ENCODE assay signal across 12 mouse cellular contexts in genomic region chr17:34947606-34948005, GRCm38 (mm10). TPM values are rescaled to one million over a fixed set of nuclear protein-coding genes. Genes with fewer than 3 reads are reported as not detected.
DNase-seq lines count a peak whose midpoint lies in the region; ATAC-seq and TF ChIP-seq lines count a peak whose summit lies in the region.
"Had no signal": no experiment of that assay in that cellular context is flagged by ENCODE, and none has a peak within 500 bp of the region (broad histone marks: within the 10 kb centered on the region; RNA-seq: fewer than 3 reads in every experiment).

No protein-coding gene starts in this region.

- DNase-seq in adrenal gland, adult 2 months: peak; percentile 27
- no peak for DNase-seq in adrenal gland, postnatal 4 days (ENCODE audit: low spot score in 2 of 2)
- peak; percentile 53 for DNase-seq in liver, adult 2 months (ENCODE audit: extremely low read depth, low read depth, low spot score)
- no peak for DNase-seq in liver, embryonic 11.5 days (ENCODE audit: low spot score)
- peak; percentile 71 for DNase-seq in embryo, embryonic 10.5 days (ENCODE audit: low spot score)
- no peak for DNase-seq in layer of hippocampus, postnatal 25 days (ENCODE audit: extremely low spot score in 1 of 2, low spot score in 1 of 2)
- DNase-seq in heart, postnatal 36 days: no peak

- H3K9ac ChIP-seq in liver, adult 2 months (ENCODE audit: low read depth, low read length): no peak overlapping the region
- no peak overlapping the region for H3K9ac ChIP-seq in liver, embryonic 11.5 days (ENCODE audit: low read depth, low read length)
- H3K9ac ChIP-seq: hindbrain, embryonic 15.5 days had no signal

- H3K36me3 ChIP-seq in liver, adult 2 months (ENCODE audit: control insufficient read depth, insufficient read depth, low read length): peaks cover 7% of the 10 kb centered on the region; the same call in 1 of the 2 replicates
- peaks cover 20% of the 10 kb centered on the region for H3K36me3 ChIP-seq in liver, embryonic 11.5 days (ENCODE audit: control insufficient read depth, insufficient read depth, low read length)

- no peaks in the 10 kb centered on the region for H3K27me3 ChIP-seq in liver, adult 2 months (ENCODE audit: control insufficient read depth, insufficient read depth, low read length)
- H3K27me3 ChIP-seq in liver, embryonic 11.5 days (replicated peaks; ENCODE audit: control insufficient read depth, insufficient read depth, low read length): no peaks in the 10 kb centered on the region
- H3K27me3 ChIP-seq: hindbrain, embryonic 15.5 days had no signal

- H3K79me2 ChIP-seq in liver, adult 2 months (ENCODE audit: control insufficient read depth, insufficient read depth, low read length): peaks cover 5% of the 10 kb centered on the region; the same call in 1 of the 2 replicates

- WGBS in liver, adult 2 months: 21% methylated on average over 8 of the region's 8 CpGs
- 33% methylated on average over 8 of the region's 8 CpGs for WGBS in liver, embryonic 11.5 days

- peak; percentile 58; the same call in 1 of the 2 replicates for TF ChIP-seq CTCF in liver, adult 2 months (IDR thresholded peaks at IDR 0.05; ENCODE audit: low read depth, low read length)

- peaks cover 9% of the 10 kb centered on the region for H3K4me1 ChIP-seq in liver, adult 2 months (ENCODE audit: control insufficient read depth, insufficient read depth, low read length)
- peaks cover 6% of the 10 kb centered on the region; the same call in 1 of the 2 replicates for H3K4me1 ChIP-seq in liver, embryonic 11.5 days (replicated peaks; ENCODE audit: control insufficient read depth, insufficient read depth, low read length)

- H3K9me3 ChIP-seq in liver, embryonic 11.5 days (ENCODE audit: control insufficient read depth, low read length): no peaks in the 10 kb centered on the region
- H3K9me3 ChIP-seq: hindbrain, embryonic 15.5 days had no signal

- H3K4me2 ChIP-seq in liver, embryonic 11.5 days: no peak overlapping the region
- H3K4me2 ChIP-seq: hindbrain, embryonic 15.5 days had no signal

- no peak for ATAC-seq in liver, embryonic 11.5 days (replicated peaks; ENCODE audit: low FRiP score)
- peak; percentile 10; the same call in 1 of the 2 replicates for ATAC-seq in megakaryocyte progenitor cell, adult 5-6 weeks (replicated peaks; ENCODE audit: poor library complexity)

- no peak for TF ChIP-seq POLR2A in liver, adult 2 months (IDR thresholded peaks at IDR 0.05; ENCODE audit: extremely low read depth, insufficient read depth, low read length)

- no peak overlapping the region for H3K27ac ChIP-seq in liver, adult 2 months (replicated peaks; ENCODE audit: insufficient read depth, low read depth, low read length)
- no peak overlapping the region for H3K27ac ChIP-seq in liver, embryonic 11.5 days (ENCODE audit: low read depth, low read length)
- H3K27ac ChIP-seq: hindbrain, embryonic 15.5 days; macrophage had no signal

- intact Hi-C loops in heart, postnatal 36 days (cut with DNase I): loop anchor here (2.0 kb wide), 2 partner anchors 17 to 93 kb away; partner anchors contain the start of gene Neu1

- H3K4me3 ChIP-seq in liver, adult 2 months (ENCODE audit: insufficient read depth, low read depth, low read length): no peak overlapping the region
- no peak overlapping the region for H3K4me3 ChIP-seq in liver, embryonic 11.5 days (ENCODE audit: low read depth, low read length)
- H3K4me3 ChIP-seq: hindbrain, embryonic 15.5 days had no signal

RNA-seq across cellular contexts. Expression of gene Hspa1b, which starts 11.4 kb away (rescaled TPM):
- 100 to 1,000 TPM in 1 of 2 experiments, 10 to 100 TPM in 1; 36.3 to 634 TPM for total RNA-seq in adrenal gland, adult 2 months (2021)
- 48.4 and 85.4 TPM in 2 replicates for polyA plus RNA-seq in adrenal gland, adult 2 months (2012; rRNA removed)
- 10 to 100 TPM; 26.9 to 33.2 TPM for total RNA-seq in adrenal gland, postnatal 4 days (2021)
- total RNA-seq in liver, adult 2 months (2014; rRNA removed): 3.6 and 10.1 TPM in 2 replicates
- polyA plus RNA-seq in liver, adult 2 months (2012; rRNA removed): 10.0 and 11.2 TPM in 2 replicates
- 0.14 and 0.41 TPM in 2 replicates for polyA plus RNA-seq in liver, embryonic 11.5 days (2014; fragmentation: Nextera tagmentation; extraction: Ambion mirVana)
- 19.3 and 27.4 TPM in 2 replicates for total RNA-seq in megakaryocyte progenitor cell, adult 5-6 weeks (2015)
- total RNA-seq in megakaryocyte progenitor cell, adult 5-6 weeks (2017): 22.7 and 24.4 TPM in 2 replicates
- 10 to 100 TPM; 17.0 to 23.5 TPM for total RNA-seq in layer of hippocampus, postnatal 25 days (2021)
- total RNA-seq in heart, postnatal 36 days (2021): 1 to 10 TPM; 2.8 to 4.5 TPM

RNA-seq across cellular contexts. Expression of gene Neu1, which starts 16.6 kb away (rescaled TPM):
- 10 to 100 TPM; 24.0 to 25.3 TPM for total RNA-seq in adrenal gland, adult 2 months (2021)
- polyA plus RNA-seq in adrenal gland, adult 2 months (2012; rRNA removed): 47.2 and 52.8 TPM in 2 replicates
- total RNA-seq in adrenal gland, postnatal 4 days (2021): 10 to 100 TPM; 22.0 to 25.2 TPM
- 27.6 and 36.8 TPM in 2 replicates for total RNA-seq in liver, adult 2 months (2014; rRNA removed)
- polyA plus RNA-seq in liver, adult 2 months (2012; rRNA removed): 52.5 and 62.5 TPM in 2 replicates
- 24.4 and 26.4 TPM in 2 replicates for polyA plus RNA-seq in liver, embryonic 11.5 days (2014; fragmentation: Nextera tagmentation; extraction: Ambion mirVana)
- 21.6 and 24.5 TPM in 2 replicates for total RNA-seq in megakaryocyte progenitor cell, adult 5-6 weeks (2015)
- total RNA-seq in megakaryocyte progenitor cell, adult 5-6 weeks (2017): 28.4 and 29.8 TPM in 2 replicates
- total RNA-seq in layer of hippocampus, postnatal 25 days (2021): 10 to 100 TPM; 37.2 to 37.4 TPM
- total RNA-seq in heart, postnatal 36 days (2021): 10 to 100 TPM; 13.2 to 16.5 TPM

RNA-seq across cellular contexts. Expression of gene Gm20481, which starts 22.1 kb away (rescaled TPM):
- total RNA-seq in adrenal gland, adult 2 months (2021): under 1 TPM in 1 of 2 experiments, not detected in 1; 0.58 TPM
- 1.1 and 1.2 TPM in 2 replicates for polyA plus RNA-seq in adrenal gland, adult 2 months (2012; rRNA removed)
- total RNA-seq in adrenal gland, postnatal 4 days (2021): not detected
- total RNA-seq in liver, adult 2 months (2014; rRNA removed): not detected in 2 replicates
- polyA plus RNA-seq in liver, adult 2 months (2012; rRNA removed): not detected in 2 replicates
- polyA plus RNA-seq in liver, embryonic 11.5 days (2014; fragmentation: Nextera tagmentation; extraction: Ambion mirVana): not detected in 2 replicates
- total RNA-seq in megakaryocyte progenitor cell, adult 5-6 weeks (2015): not detected in 2 replicates
- total RNA-seq in megakaryocyte progenitor cell, adult 5-6 weeks (2017): not detected in 2 replicates
- not detected for total RNA-seq in layer of hippocampus, postnatal 25 days (2021)
- not detected for total RNA-seq in heart, postnatal 36 days (2021)
- polyA plus RNA-seq: embryonic facial prominence, embryonic 14.5 days; hindbrain, embryonic 15.5 days; macrophage; stomach, embryonic 14.5 days had no signal

RNA-seq across cellular contexts. Expression of gene Hspa1a, which starts 24.4 kb away (rescaled TPM):
- 100 to 1,000 TPM in 1 of 2 experiments, 10 to 100 TPM in 1; 16.3 to 253 TPM for total RNA-seq in adrenal gland, adult 2 months (2021)
- 37.1 and 55.2 TPM in 2 replicates for polyA plus RNA-seq in adrenal gland, adult 2 months (2012; rRNA removed)
- total RNA-seq in adrenal gland, postnatal 4 days (2021): 10 to 100 TPM; 12.6 to 14.5 TPM
- total RNA-seq in liver, adult 2 months (2014; rRNA removed): 0.18 and 0.60 TPM in 2 replicates
- 0.45 TPM in 2 replicates for polyA plus RNA-seq in liver, adult 2 months (2012; rRNA removed)
- polyA plus RNA-seq in liver, embryonic 11.5 days (2014; fragmentation: Nextera tagmentation; extraction: Ambion mirVana): 4.7 and 5.7 TPM in 2 replicates
- total RNA-seq in megakaryocyte progenitor cell, adult 5-6 weeks (2015): 8.4 and 14.5 TPM in 2 replicates
- total RNA-seq in megakaryocyte progenitor cell, adult 5-6 weeks (2017): 20.8 and 29.4 TPM in 2 replicates
- total RNA-seq in layer of hippocampus, postnatal 25 days (2021): 10 to 100 TPM; 14.9 to 17.9 TPM
- total RNA-seq in heart, postnatal 36 days (2021): 1 to 10 TPM; 4.2 to 4.6 TPM

RNA-seq across cellular contexts. Expression of gene Hspa1l, which starts 24.9 kb away (rescaled TPM):
- total RNA-seq in adrenal gland, adult 2 months (2021): under 1 TPM; 0.28 to 0.29 TPM
- polyA plus RNA-seq in adrenal gland, adult 2 months (2012; rRNA removed): 0.11 and 0.17 TPM in 2 replicates
- 1 to 10 TPM in 1 of 2 experiments, under 1 TPM in 1; 0.39 to 1.3 TPM for total RNA-seq in adrenal gland, postnatal 4 days (2021)
- 0.18 TPM in 1 of 2 replicates, not detected in the other for total RNA-seq in liver, adult 2 months (2014; rRNA removed)
- 0.05 TPM in 1 of 2 replicates, not detected in the other for polyA plus RNA-seq in liver, adult 2 months (2012; rRNA removed)
- 0.66 and 1.5 TPM in 2 replicates for polyA plus RNA-seq in liver, embryonic 11.5 days (2014; fragmentation: Nextera tagmentation; extraction: Ambion mirVana)
- total RNA-seq in megakaryocyte progenitor cell, adult 5-6 weeks (2015): not detected in 2 replicates
- total RNA-seq in megakaryocyte progenitor cell, adult 5-6 weeks (2017): not detected in 2 replicates
- total RNA-seq in layer of hippocampus, postnatal 25 days (2021): under 1 TPM; 0.22 to 0.31 TPM
- total RNA-seq in heart, postnatal 36 days (2021): 1 to 10 TPM; 7.8 to 9.2 TPM

Comparison
In these comparisons a context has a peak if more than half of its experiments do, and no peak if none do; other contexts are left out.
1. DNase-seq: peak in adrenal gland, adult 2 months (single experiment), liver, adult 2 months (single experiment) and embryo, embryonic 10.5 days (single experiment); none in adrenal gland, postnatal 4 days (0 of 2), liver, embryonic 11.5 days (single experiment), layer of hippocampus, postnatal 25 days (0 of 2) and heart, postnatal 36 days (0 of 2).